Mouse (Mus musculus) ovary, postnatal 10 days (tissue): ENCODE measurements around the gene Arhgap11a.
A peak's percentile ranks its signal among the peaks of the same experiment; 100 is the strongest.

Experiments
- DNase-seq: peaks from one replicate; pipeline ENCODE4 v3.0.0; 2022; ENCODE audit warnings: low spot score

Gene Arhgap11a

DNA sequence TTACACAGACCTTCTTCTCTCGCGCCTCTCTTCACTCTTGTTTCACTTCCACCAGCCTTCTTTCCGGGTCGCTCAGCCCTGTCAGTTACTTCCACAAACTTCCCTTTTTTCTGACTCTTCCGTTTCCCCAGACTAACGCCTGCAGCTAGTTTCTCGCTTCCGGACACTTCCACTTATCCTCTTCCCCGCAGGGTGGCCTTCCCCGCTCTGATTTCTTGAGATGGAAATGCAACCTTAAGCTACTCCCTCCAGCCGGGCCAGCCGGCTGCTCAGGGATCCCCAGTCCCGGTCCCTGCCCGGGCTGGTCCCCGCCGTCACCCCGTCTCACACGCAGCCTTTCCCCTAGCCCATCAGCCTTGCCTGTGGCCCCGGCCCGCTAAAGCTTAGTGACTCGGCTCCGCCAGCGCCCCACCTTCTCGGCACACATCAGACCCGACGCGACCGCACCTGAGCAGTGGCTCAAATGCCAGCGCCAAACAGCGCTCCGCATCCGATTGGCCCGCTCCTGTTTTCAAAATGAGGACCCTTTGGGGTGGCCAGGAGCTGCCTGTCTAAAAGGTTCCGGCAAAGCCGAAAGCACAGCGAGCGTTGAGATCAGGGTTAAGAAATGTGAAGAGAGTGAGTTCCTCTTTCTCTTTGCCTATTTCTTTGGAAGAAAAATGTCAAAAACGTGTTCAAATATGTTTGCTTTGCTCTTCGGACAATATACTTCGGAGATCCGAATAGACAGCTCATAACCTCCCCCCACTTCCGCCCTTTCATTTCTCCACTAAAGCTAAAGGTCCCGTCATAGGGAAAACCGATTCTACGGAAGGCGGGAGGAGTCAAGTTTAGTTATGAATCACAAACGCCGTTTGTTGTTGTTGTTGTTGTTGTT lies at the start of gene Arhgap11a:
Arhgap11a (minus strand) TSS at position 417 of the 877 bp plus-strand sequence.
- DNase-seq: peak; percentile 89

DNA sequence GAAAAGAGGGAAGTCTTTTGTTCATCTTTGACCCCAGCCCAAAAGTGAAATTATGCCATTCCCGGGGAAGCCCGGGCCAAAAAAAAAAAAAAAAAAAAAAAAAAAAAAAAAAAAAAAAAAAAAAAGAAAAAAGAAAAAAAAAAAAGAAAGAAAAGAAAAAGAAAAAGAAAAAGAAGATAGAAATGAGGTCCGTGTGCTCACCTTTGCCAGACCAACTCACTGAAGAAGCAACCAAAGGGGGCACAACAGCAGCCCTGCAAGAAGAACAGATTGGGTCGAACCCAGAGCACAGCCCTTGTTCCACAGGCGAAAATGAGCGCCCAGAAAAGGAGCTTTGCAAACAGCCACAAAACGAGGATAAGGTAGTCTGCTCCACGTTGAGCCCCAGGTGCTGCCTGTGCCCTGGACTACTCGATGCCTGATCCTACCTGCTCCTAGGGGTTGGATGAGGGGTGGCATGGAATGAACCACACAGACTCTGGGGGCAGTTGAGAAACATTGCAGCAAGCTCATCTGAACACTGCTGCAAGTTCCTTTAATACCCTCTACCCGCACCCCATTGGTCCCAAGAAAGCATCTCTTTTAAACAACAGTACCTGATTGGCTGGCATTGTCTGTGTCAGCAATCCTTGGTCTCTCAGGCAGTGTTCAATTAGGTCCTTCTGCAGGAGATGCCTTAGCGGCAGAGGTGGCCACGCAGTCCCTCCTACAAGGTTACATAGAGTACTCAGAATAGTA lies 45.1 kb upstream of the Arhgap11a start:
- DNase-seq: no peak

DNA sequence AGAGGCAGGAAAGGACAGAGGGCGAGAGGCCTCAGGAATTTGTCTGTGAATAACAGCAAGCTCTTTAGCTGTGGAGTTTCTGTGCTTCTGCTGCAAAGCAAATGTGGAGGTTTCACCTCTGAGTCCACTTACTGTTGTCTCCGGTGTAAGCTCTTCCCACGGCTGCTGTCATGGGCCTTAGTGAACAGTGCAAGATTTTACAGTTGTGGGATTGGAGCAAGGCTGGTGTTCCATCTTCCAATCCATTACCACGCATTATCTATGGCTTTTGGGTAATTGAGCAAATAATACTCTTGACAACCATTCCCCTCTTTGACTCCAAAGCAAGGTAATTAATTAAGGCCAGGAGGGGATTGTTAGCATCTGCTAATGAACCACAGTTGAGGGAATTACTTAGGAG lies 38.7 kb upstream of the Arhgap11a start:
- no peak for DNase-seq

DNA sequence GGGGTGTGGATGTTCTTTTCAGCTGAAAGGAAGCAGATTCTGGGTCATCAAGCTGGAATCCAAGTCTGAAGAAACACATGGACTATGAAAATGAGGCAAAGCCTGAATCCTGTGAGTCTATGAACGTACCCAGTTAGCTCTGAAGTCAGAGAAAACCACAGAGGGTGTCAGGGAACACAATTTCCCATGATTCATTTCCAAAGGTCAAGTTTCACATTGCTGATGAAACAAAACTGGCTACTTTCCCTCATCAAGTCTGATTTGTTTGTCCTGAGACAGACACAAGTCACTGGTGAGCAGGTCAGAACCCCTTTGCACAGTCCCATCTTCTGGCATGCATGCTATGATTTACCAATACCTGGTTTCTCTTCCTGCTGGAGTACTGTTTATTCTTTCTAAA lies 37.6 kb upstream of the Arhgap11a start:
- no peak for DNase-seq

DNA sequence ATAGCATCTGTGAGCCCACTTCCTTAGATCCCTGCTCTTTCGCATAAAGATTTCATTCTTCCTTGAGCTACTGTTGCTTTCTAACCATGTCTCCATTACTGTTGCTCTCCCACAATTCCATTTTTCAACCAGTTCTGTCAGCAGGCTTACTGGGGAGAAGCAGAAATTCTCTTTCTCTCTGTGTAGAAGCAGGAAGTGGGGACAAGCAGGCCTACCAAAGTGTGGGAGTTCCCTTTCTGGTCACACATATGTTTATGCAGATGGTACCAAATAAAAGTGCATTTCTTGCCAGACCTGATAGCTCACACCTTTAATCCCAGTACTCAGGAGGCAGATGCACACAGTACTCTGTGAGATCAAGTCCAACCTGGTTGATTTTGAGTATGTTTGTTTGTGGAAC lies 21.7 kb upstream of the Arhgap11a start:
- DNase-seq: no peak

DNA sequence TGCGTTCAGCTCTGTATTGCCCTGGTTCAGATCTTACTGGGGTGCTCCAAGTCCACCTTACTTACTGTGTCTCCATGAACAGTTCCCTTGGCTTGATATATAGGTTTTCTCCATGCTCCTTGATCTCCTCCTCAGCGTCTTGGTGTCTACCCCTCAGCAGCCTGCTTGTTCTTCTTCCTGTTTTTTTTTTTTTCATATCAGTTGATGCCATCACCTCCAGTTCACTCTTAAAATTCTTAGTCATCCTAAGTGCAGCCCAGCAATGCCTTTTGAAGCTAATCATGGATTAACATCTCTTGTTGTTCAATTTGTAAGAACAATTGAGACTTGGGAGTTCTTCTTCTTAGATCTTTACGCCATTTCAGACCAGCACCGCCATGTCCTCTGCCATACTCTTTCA lies 19.9 kb upstream of the Arhgap11a start:
- no peak for DNase-seq

DNA sequence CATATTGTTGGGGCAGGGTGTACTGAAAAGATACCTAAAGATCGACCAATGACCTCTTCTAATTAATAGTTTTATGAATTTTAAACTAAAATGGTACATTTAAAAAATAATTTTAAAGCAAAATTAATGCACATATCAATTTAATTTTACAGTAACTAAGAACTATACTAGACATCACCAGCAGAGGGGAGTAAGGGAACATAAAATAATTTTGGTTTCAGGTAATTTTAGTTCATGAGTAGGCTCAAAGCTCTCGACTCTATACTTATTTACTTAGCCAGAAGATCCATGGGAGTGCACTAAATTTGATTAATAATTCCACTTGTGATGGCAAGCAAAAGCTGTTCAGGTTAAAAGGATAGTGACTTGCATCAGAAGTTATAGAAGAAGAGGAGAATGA lies 17.7 kb upstream of the Arhgap11a start:
- DNase-seq: no peak

DNA sequence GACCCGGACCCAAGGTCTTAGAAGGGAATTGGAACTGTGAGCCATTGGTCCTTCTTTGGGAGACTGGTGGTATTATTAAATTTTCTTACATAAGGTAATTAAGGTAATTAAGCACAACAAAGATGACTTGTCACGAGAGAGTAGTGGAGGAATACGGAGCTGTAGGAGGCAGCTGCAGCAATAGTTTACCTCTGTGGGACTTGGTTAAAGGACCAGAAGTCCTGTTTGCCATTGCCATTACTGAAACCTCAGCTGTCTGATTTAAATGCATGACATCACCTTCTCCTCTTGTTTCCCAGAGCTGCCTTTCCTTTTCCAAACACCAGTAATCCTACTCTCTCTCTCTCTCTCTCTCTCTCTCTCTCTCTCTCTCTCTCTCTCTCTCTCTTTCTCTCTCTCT lies 680 bp upstream of the Arhgap11a start:
- DNase-seq: no peak

DNA sequence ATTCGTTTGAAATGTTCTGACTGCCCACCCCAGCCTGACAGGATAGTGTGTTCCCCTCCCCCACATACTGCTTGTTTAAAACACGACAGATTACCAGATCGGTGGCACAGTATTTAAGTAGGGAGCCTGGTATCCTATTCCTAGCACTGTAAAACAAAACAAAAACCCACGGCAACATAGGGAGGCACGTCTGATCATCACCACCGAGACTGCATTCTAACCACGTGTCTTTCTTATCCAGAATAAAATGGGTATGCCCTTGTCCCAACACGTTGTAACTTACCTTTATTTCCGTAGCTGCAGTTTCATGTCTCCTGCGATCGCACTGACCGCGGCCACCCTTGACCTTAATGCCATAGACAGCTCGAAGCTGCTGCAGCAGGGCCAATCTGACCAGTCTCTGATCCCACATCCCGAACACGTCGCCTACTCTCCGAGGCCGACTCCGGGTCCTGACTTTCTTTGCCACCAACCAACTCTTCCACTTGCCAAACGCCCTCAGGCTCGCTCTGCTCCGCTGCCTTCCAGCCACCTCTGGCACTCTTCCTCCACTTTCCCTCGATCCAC lies 700 bp downstream of the Arhgap11a start:
- DNase-seq: no peak

DNA sequence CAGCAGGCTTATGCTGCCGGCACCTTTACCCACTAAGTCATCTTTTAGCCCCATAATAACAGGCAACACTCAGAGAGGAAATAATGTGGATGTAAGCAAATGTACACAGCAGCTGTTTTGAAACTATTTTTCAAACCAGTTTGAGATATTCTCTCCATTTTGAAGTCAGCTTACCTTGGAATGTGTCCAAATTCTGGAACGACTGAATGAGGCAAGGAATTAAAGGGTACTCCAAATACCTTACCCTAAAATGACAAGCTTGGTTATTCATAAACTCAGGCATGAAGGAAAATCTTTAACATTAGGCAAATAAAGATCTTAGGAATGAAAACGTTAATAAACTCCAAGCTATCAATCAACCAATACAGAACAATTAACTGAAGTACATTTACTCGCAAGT lies 3.4 kb downstream of the Arhgap11a start:
- DNase-seq: no peak

DNA sequence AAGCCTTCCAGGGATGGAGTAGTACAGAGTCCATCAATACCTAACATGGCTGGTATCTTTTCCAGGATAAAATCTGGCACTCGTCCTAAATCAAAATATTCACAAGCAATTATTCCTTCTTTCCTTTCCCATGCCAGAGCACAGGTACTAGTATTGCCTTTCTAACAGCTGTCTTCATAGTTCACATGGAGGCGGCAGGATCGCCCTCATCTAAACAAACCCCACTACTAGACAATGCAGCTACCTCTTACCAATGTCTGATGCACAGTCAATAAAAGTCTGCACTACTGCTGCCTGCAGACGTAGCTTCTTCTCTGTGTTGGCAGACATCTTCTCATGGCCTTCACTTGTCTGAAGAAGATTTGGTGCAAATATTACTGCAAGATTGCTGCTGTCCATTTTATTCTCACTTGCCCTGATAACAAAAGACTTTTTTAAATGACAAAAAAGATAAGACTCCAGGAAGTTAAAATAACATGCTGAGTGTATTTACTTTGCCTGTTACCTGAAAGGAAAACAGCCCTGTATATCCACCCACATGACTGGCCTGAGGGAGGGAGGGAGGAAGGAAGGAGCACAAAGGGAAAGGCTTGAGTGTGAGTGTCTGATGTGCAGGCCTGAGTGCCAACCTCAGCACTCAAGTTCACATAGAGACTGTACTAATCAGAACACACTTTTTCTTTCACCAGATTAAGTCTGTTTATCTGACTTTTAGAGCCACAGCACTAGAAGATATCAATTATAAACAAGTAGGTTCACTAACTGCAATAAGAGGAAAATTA lies 6.6 kb downstream of the Arhgap11a start:
- no peak for DNase-seq

DNA sequence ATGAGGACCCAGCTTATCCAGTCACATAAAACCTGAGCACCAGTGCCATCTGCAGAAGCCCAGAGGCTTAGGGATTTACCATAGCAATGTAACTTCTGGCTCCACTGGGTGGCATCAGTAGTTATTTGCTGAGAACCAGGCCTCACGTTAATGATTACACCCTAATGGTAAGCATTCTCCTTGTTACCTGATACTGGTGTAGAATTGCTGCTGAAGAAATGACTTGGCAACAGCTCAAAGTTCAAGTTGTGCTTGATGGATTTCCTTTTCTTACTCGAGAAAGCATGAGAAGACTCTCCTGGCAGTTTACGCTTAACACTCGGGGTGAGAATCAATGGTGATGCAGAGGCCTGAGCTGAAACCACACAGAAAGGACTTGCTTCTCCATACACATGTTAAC lies 9.0 kb downstream of the Arhgap11a start:
- DNase-seq: no peak

DNA sequence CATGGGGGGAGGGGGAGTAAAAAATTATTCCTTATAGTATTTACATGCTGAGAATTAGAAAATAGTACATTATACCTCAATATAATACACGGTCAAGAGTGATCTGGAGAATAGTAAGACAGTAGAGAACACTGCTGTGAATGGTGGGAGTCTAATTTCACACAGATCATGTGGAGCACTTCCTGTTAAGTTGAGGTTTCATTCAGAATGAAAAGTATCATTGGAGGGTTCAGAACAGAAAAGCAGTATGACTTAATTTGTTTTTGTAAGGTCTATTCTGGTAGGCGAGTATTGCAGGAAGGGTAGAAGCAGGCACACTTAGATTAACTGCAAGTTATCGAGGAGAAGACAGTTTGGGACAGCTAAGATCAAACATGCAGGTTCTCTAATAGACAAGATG lies 13.2 kb downstream of the Arhgap11a start:
- DNase-seq: no peak

DNA sequence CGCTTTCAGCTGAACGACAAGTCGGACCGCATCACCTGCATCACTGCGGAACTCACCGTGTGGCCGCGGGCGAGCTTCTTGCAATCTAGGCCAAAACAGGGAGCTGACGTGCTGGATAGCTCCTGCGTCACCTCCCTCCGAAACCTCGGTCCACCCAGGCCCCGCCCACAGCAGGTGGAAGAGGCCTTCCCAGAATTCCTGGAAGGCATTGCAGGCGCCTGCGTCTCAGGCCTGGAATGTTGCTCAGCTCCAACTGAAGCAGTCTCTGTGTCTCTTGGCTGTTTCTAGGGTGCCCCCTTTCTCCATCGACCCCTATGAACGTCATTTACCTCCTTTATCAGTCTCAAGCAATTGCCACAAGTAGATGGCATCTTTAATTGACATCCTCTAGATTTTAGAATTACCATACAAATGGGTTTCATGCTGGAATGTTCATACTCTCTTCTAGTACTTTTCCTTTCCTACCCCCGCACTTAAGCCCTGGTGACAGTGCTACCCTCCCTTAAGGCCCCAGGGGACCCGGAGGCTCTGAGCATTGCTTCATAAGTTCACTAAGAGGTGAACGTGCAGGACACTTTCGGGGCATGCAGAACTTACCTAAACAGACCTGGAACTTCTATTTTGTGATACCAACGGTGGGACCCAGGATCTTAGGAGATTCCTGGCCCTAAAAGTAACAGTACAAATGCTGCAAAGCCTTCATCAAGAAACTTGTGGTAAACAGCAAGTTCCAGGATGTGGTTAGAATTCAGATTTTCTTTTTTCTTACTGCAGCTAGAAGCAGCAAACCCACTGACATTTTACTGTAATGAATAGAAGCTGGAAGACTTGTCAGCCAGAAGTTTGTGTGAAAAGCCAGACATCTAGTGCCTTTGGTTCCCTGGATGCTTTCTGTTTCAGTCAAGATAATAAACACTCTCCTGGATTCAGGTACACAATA lies 19.2 kb downstream of the Arhgap11a start, which contains the start of gene Scg5:
Scg5 (minus strand) TSS at position 179 of the 940 bp plus-strand sequence.
- DNase-seq: peak; percentile 18

DNA sequence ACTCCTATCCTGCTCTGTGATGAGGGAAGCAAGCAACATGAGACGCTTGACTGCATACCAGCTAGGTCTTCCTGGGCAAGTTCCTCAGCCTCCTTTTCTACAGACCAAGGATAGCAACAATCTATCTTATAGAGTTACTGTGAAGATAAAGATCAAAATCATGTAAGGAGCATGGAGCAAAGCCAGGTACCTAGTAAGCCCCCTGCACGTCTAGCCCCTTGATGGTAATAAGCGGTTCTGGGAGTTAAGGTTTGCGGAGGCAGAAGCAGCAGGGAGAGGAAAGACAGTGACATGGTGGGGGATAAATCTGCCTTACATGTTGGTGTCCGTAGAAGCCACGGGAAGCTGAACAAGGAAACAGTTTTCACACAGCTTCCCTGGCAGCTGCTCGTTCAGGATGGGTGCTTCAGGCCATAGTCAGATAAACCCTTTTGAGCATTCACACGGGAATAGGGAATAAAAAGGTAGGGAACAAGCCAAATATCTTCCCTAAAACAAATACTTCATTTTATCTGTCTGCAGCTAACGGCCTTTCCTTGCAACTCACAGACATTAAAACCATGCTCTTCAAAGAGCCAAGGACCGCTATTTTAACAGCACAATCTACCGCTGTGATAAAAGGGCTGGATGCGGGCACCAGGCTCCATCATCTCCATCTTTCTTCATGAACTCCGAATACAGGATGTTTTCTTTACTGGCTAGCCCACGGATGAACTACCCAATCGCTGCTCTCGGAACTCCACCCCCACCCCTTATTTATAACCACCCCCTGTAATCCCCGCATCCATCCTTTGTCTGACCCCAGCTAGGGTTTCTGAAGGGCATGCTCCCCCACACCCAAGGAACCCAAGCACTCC lies 20.1 kb downstream of the Arhgap11a start:
- no peak for DNase-seq

DNA sequence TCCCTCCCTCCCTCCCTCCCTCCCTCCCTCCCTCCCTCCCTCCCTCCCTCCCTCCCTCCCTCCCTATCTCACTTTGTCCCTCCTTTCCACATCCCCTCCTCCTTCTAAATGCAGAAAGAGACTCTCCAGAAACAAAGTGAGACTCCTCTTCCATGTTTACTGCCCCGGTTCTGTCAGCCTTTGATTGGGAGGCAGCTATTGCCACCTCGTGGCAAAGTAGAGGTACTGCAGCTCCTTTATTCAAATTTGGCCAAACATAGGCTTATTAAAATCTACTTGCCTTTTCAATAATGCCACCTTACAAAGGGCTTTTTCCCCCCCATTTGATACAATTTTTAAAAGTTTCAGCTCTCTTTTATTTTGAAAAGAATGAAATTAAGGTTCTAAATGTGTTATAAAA lies 24.6 kb downstream of the Arhgap11a start:
- DNase-seq: no peak

DNA sequence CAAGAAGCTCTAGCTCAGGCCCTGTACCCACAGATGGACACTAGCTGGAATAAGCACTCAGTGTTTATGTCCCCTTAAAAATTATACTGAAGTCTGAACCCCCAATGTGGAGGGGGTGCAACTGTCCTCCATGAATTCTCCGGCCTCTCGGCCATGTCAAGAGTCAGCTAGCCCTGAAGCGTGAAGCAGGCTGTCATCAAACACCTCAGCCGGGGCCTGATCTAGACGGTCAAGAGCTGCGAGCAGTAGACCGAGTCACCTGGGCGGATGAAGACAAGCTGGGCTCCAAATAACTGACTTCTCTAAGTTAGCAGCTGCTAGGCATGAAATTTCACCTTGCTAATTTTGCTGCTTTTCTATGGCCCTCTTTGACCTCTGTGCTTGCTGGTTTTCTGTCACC lies 26.1 kb downstream of the Arhgap11a start:
- DNase-seq: no peak

DNA sequence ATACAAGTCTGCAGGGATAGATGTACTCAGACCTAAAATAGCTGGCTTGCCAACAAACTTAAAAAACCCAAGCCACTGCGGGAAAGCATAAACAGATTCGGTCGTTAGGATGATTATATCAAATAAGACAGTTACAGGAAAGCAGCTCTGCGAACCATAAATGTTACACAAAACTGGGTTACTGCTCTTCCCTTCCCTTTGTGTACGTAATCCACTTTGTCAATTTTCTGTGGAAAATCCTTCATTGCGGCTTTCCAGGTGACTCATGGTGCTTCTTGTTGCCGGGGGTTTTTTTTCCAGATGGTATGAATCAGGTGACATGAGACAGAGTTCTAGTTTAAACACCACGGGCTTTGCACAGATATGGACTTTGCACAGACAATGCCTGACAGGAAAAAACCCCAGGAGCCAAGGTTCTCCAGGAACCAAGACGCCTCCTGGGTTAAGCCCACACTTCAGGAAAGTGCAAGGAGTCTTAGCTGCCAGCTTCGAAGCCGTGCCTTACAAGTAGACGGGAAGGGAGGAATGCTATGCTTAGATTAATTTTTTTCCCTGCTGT lies 27.2 kb downstream of the Arhgap11a start:
- DNase-seq: no peak

DNA sequence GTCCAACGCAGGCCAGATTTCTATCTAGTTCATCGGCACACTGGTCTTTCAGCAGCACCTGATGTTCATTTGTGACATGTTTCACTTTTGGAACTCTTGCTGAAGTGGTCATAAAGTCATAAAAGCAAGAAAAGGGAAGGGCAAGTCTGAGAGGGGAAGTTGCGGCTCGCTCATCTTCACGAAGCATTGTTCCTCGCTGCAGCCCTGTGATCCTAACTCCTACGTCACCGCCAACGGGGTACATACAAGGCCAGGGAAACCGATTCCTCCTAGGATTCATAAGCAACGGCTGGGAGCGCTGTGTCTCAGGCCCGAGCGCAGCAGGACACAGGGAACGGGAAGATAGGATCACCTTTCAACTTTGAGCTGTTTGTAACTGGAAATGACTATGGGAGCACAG lies 28.3 kb downstream of the Arhgap11a start:
- DNase-seq: no peak
